19 mouse cellular contexts compared by ENCODE assay signal in the genomic region with DNA sequence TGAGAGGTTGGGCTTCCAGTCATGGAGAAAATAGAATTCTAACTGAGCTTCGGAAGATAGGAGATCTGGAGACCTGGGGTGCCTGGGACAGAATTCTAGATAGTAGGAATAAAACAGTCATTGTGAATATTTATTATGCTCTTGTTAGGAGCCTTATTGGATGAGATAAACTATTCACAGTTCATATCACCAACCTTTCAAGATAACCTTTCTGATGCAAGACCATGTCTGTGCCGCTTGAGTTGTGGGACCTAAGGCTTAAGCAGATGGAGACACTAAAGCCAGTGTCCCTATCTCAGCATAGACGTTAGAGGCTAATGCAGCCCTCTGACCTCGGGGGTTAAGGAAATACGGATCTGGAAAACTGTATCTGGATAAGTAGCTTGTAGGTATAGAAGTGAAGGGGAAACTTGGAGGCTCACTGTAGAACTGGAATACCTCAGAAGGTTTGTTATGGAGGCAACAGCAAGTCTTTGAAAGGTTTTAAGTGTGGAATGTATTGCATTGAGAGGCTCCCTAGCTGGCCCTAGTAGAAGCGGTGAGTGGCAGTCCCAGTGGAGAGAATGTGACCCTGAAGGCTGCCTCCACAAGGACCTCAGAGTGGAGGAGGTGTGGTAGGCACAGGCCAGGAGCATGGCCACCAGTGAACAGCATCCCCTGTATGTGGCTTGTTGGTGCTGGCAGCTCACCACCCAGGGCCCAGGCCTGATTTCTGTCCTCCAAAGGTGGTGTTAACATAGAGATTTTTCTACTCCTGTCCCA.
"Had no signal": no experiment of that assay in that cellular context is flagged by ENCODE, and none has a peak within 500 bp of the region (broad histone marks: within the 10 kb centered on the region; RNA-seq: fewer than 3 reads in every experiment).

No protein-coding gene starts in this region.

- H3K27me3 ChIP-seq: kidney, embryonic 15.5 days; liver, embryonic 13.5 days; megakaryocyte, embryonic 14.5 days; midbrain, embryonic 13.5 days; neural tube, embryonic 13.5 days; stomach, embryonic 15.5 days had no signal

- H3K27ac ChIP-seq: kidney, embryonic 15.5 days; left cerebral cortex, adult 2 months; liver, embryonic 13.5 days; midbrain, embryonic 10.5 days; midbrain, embryonic 13.5 days; neural tube, embryonic 13.5 days; stomach, embryonic 15.5 days had no signal

- DNase-seq: kidney, adult 8-10 months; kidney, postnatal 10 days; kidney, postnatal 36 days; layer of hippocampus, postnatal 36 days; liver, embryonic 13.5 days; lung, embryonic 14.5 days; retina, postnatal 1 day; right cerebral cortex, postnatal 25 days; spleen, adult 18-20 months; thymus, postnatal 25 days had no signal

- H3K4me3 ChIP-seq: kidney, embryonic 15.5 days; left cerebral cortex, adult 2 months; liver, embryonic 13.5 days; megakaryocyte, embryonic 14.5 days; midbrain, embryonic 10.5 days; midbrain, embryonic 13.5 days; myocyte; neural tube, embryonic 13.5 days; stomach, embryonic 15.5 days had no signal

- H3K4me1 ChIP-seq: stomach, embryonic 15.5 days had no signal

- H3K4me2 ChIP-seq: kidney, embryonic 15.5 days; liver, embryonic 13.5 days; lung, embryonic 14.5 days; midbrain, embryonic 13.5 days; neural tube, embryonic 13.5 days; stomach, embryonic 15.5 days had no signal

- ATAC-seq: midbrain, embryonic 13.5 days; midbrain, embryonic 16.5 days had no signal

- H3K9me3 ChIP-seq: kidney, embryonic 15.5 days; liver, embryonic 13.5 days; megakaryocyte, embryonic 14.5 days; midbrain, embryonic 10.5 days; midbrain, embryonic 13.5 days; neural tube, embryonic 13.5 days; stomach, embryonic 15.5 days had no signal

- H3K36me3 ChIP-seq: kidney, embryonic 15.5 days; liver, embryonic 13.5 days; midbrain, embryonic 13.5 days; neural tube, embryonic 13.5 days; stomach, embryonic 15.5 days had no signal

- H3K9ac ChIP-seq: kidney, embryonic 15.5 days; liver, embryonic 13.5 days; lung, embryonic 14.5 days; midbrain, embryonic 13.5 days; neural tube, embryonic 13.5 days; stomach, embryonic 15.5 days had no signal
